Mouse (Mus musculus): ENCODE data around the gene Gm15140.
"Not testable (repeated sequence)": the region's sequence is repeated elsewhere in the genome, so short reads cannot be mapped to it uniquely, and the experiment has no call there.

The Gm15140 gene

DNA sequence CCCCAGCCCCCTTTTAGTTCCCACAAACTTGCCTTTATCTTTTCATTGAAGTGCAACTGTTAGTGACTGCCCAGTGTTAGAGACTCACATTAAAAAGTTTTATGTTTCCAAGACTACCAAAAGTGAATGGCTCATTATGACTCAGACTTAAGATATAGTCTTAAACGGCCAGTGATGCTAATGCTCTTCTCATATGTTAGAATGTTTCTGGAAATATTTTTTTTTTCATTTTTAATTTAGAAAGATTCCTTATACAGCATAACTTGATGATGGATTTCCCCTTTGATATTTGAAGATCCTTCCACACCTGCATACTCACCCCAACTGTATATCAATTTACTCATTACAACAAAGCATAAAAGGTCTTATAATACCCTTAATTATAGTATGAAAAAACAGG, at the start of gene Gm15140:
Gene Gm15140 (minus strand): TSS at position 101 of the 400 bp plus-strand sequence.
- not testable (repeated sequence) for DNase-seq (ENCODE audit: low spot score)

Measured in left cerebral cortex, adult 11 months (tissue).